Mouse (Mus musculus): ENCODE data around the gene A130010J15Rik.

The A130010J15Rik gene

GRCm38 (mm10) chr1:193167746-193168145, at the start of gene A130010J15Rik:
TSS of gene A130010J15Rik (plus strand) at chr1:193168046.
- DNase-seq (ENCODE audit: low read depth, low spot score): no peak

DNA sequence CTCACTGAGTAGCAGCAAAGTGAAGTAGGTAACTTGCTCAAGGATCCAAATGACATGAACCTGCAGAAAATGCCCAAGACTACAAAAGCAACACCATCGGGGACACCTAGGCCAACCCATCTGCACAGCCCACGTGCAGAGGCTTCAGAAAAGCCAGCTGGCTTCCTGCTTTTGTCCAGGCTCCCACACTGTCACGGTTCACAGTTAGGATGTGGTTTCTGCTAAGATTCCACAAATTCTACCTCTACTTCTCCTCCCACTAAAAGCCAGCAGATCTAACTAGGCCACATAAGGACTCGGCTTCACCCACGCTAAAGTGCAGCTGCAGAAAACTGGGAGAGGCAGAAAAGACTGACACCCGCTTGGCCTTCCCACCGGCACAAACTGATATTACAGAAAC, 45.1 kb upstream of the A130010J15Rik start:
- DNase-seq (ENCODE audit: low read depth, low spot score): no peak

- DNase-seq (ENCODE audit: low read depth, low spot score): no peak
These were observed 44.6 kb upstream of the A130010J15Rik start for GRCm38 (mm10) chr1:193123290-193123689.

DNA sequence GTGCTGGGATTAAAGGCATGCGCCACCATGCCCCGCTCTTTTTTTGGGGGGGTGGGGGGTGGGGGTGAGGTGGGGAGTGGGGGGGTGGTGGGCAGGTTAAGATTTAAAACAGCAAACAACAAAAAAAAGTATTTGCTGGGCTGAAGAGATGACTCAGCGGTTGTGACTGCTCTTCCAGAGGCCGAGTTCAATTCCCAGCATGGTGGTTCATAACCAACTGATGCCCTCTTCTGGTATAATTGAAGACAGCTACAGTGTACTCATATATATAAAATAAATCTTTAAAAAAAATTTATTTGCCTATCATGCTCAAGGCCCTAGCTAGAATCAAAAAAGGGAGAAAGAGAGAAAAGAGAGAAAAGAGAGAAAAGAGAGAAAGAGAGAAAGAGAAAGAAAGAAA, 42.0 kb upstream of the A130010J15Rik start:
- DNase-seq (ENCODE audit: low read depth, low spot score): no peak

DNA sequence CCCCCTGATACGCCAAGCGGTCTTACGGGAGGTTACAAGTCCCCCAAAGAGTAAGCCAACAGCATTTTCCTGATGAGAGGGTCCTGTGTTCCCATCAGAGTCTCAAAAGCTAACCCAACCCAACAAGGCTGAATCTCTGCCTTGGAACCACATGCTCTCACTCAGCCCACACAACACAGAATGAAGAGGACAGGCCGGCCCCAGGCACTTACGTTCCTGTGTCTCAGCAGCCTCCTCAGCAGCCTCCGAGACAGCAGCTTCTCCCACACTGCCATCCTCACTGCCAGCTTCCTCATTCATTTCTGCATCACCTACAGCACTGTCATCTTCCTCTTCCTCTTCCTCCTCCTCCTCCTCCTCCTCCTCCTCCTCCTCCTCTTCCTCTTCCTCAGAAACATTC, 39.8 kb upstream of the A130010J15Rik start:
- no peak for DNase-seq (ENCODE audit: low read depth, low spot score)

- DNase-seq (ENCODE audit: low read depth, low spot score): no peak
These were observed 38.5 kb upstream of the A130010J15Rik start for GRCm38 (mm10) chr1:193129321-193129720.

DNA sequence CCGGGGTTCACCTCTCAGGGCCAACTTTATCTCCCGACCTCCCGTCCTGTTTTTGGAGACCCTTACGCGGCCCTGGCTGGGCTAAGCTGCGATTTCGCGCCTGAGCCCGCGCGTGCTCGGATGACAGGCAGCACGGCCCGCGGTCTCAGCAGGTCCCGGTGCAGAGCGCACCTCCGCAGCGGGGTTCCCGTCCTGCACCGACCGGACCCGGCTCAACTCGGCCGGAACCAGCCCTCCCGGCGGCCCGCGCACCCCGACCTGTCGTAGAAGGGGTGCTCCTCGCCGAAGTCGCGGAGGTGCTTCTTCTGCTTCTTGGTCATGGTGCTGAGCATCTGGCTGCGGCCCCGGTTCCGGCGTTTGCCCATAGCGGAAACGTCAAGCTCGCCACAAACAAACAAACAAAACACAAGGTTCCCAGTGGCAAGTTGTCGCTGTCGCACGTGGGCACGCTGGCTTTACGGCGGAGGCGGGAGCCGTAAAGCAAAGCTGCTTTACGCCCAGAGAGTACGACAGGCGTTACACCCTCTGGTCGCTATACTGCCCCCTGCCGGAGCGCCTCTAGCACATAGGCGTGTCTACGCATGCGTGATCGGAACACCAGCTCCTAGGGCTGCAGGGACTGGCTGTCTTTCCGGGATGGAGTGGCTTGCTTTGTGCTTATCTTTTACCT, 37.9 kb upstream of the A130010J15Rik start, which contains the start of gene Diexf:
Diexf (minus strand) TSS at position 487 of the 670 bp plus-strand sequence.
- DNase-seq (ENCODE audit: low read depth, low spot score): peak; percentile 99

DNA sequence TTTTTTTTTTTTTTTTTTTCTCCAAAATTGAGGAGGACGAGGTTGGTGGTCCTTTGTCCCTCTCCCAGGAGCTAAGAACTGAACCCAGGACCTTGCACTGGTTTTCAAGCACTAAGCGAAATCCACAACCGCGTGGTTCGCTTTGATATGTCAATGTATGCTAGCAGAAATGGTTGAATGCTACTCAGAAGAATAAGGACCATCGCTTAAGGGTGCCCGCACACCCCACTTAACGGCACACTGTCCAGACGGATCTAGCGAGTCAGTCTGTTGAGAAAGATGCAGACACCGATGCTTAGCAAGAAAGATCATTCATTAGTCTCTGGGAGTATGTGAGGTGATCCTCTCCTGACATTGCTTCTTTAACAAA, 37.4 kb upstream of the A130010J15Rik start:
- no peak for DNase-seq (ENCODE audit: low read depth, low spot score)

DNA sequence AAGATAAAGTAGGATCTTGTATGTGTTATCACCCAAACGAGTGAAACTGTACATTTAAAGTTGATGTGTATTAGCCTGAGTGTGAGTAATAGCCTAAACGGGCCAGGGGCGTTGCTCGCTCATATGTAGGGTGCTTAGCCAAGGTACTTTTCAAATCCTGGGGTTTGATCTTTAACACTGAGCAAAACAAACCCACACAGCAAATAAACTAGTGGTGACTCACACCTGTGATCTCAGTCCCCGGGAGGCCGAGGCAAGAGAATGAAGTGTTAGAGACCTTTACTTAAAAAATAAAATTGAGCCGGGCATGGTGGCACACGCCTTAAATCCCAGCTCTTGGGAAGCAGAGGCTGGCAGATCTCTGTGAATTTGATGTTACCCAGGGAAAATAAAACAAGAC, 37.0 kb upstream of the A130010J15Rik start:
- DNase-seq (ENCODE audit: low read depth, low spot score): no peak

- DNase-seq (ENCODE audit: low read depth, low spot score): no peak
These were observed 36.4 kb upstream of the A130010J15Rik start for GRCm38 (mm10) chr1:193131311-193131948.

DNA sequence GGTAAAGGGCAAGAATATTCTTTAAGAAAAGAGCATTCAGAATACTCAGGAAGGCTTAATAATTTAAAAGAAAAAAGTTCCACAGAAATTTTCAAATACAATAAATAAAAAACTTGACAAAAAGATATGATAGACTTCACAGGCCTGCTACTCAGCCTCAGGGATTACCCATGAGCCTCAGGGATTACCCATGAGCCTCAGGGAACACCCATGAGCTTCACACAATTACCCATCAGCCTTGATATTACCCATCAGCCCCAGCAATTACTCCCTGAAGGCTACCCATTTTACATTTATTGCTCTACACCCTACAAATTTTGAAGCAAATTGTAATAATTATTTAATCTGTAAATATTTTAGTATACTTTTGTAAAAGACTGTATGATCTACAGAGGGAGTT, 35.5 kb upstream of the A130010J15Rik start:
- no peak for DNase-seq (ENCODE audit: low read depth, low spot score)

DNA sequence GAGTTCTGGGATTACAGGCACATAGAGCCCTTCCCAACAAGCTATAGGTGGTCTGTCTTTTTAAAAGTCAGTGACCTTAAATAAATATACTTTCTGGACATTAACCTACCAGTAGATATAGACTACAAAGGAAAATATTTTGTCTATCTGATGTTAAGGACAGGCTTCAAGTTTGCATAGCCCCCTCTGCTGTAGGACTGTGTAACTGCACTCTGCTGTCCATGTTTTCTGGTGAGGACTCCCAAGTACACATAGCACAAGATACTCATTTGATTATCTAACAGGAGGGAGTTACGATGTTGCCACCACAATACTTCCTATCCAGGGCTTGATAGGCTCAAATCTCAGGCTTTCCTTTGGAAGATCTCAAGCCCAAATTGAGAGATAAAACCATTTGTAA, 34.1 kb upstream of the A130010J15Rik start:
- no peak for DNase-seq (ENCODE audit: low read depth, low spot score)

DNA sequence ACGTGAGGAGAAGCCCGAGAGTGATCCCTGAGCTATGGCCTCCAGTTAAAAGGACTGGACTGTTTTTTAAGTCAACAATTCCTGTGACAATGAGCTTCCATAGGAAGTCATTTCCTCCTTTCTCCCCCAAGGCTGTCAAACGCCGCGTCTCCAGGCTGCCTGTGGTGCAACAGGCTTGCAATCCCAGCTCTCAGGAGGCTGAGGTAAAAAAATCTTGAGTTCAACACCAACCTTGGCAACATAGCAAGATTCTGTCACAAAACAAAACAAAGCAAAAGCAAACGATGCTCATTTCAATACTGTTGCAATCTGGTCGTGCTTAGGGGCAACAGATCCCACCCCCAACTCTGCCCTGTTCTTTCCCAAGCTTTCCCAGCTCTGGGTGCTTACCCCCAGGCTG, 29.8 kb upstream of the A130010J15Rik start:
- no peak for DNase-seq (ENCODE audit: low read depth, low spot score)

DNA sequence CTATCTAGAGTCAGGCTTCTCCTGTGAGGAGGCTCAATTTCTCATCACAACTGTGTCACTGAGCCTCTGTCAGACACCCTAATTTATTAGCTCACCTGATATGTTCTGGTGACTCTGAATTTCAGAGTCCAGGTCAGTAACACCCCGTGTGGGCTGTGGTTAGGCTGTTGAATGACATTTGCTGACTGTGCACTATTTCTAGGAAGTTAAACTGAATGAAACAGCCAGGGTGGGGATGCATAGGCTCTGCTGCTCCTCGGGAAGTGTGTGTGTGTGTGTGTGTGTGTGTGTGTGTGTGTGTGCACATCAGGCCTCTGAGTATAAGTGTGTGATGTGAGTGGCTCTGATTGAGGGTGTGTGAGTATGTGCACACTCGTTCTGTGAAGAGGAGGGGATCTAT, 29.2 kb upstream of the A130010J15Rik start:
- DNase-seq (ENCODE audit: low read depth, low spot score): no peak

DNA sequence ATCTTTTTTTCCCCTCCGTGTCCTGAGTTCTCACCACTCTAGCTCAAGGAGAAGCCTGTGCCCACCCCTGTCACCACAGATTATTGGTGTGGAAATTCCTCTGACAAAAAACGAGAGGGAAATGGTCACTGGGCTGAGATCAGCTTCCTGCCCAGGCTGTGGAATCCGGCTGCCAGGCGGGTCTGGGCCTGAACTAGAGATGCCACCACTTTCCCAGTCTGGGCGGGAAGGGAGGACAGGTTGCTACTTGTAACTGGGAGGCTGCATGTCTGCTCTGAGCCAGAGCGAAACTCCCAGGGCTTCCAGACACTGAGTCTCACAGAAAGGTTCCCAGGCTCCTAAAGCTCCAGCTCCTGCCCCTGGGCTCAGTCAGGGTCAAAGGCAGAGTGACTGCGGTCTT, 26.7 kb upstream of the A130010J15Rik start:
- no peak for DNase-seq (ENCODE audit: low read depth, low spot score)

DNA sequence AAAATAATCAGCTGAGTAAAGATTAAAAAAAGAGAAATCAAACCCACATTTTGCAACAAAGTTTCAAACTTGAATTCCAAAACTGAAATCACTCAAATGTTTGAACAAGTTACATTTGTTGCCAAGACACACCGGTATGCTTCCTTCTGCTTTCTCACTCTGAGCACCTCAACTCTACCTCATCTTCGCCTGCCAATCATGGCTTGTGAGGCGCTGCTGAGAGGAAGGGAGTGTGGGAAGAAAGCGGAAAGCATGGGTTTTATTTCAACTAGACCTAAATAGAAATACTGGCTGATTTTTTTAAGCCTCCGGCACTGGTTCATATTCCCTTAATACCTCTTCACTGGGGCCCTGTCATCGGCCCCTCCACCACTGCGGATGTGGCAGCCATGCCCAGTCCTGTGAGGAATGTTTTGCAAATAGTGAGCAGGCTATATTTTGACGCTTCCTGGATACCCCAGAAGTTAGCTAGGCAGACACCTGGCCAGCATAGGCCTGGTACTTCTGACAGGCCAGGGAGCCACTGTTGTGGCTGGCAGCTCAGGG, 25.3 kb upstream of the A130010J15Rik start:
- no peak for DNase-seq (ENCODE audit: low read depth, low spot score)

- DNase-seq (ENCODE audit: low read depth, low spot score): no peak
These were observed 23.3 kb upstream of the A130010J15Rik start for GRCm38 (mm10) chr1:193144516-193144915.

DNA sequence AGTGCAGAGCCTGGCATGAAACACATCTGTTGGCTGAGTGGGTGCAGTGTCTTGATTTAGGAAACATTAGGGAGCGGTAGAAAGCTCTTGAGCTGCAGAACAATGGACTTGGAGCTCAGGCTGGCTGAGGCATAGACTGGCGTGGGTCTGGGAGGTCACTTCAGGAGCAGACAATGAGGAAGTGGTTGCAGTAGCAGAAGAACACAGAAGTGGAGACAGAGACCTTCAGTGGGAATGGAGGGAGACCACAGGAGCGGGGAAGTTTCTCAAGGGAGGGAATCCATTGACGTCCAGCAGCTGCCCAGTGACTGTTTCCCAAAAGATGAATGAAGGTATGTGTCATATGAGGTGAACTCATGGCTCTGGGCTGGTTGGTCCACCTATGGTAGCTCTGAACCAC, 22.7 kb upstream of the A130010J15Rik start:
- no peak for DNase-seq (ENCODE audit: low read depth, low spot score)

DNA sequence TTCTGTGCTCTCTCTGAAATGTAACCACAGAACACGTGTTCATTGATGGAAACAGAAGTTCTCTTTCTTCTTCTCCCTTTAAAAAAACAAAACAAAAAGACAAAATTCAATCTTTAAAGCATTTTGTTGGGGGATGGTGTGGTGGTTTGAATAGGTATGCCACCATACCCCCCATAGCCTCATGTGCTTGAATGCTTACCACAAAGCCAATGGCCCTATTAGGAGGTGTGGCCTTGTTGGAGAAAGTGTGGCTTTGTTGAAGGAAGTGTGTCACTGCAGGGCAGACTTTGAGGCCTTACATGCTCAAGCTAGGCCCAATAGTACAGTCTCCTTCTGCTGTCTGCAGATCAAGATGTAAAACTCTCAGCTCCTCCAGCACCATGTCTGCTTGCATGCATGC, 21.4 kb upstream of the A130010J15Rik start:
- no peak for DNase-seq (ENCODE audit: low read depth, low spot score)

DNA sequence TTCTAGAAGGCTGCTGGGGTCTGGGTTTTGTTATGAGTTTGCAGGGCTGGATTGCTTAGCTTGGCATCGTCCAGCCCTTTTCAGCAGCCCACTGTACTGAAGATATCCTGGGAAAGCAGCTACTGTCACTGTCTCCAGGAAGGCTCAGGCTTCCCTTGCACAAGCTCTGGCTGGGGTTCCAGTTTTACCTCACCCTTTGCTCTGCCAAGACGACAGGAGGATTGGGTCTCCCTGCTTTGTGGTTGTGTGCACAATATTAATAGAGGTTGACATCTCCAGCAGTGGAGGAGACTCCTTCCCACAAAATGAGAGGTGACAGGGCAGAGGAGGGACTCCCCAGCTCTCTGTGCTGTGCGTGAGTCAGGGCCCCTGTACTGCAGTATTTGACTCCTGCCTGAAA, 18.6 kb upstream of the A130010J15Rik start:
- DNase-seq (ENCODE audit: low read depth, low spot score): no peak

- no peak for DNase-seq (ENCODE audit: low read depth, low spot score)
These were observed 16.7 kb upstream of the A130010J15Rik start for GRCm38 (mm10) chr1:193151134-193151533.

DNA sequence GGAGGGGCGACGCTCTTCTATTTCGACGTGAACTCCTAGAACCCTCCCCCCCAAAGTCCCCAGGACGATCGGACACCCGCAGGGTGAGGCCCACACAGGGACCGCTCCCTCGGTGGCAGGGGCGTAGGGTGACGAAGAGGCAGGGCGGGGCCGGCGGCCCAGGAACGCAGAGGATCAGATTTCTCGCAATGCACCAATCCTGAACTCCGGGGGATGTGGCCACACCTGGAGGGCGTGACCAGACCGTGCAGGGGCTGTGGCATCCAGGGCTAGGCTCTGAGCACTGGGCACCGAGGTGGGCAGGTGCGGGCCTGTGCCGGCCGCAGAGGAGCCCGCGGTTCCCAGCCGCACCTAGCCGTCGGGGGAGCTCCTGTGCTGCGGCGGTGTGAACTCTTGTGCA, 15.0 kb upstream of the A130010J15Rik start, which contains the start of gene Irf6:
Irf6 (plus strand) TSS at position 240 of the 400 bp plus-strand sequence.
- no peak for DNase-seq (ENCODE audit: low read depth, low spot score)

DNA sequence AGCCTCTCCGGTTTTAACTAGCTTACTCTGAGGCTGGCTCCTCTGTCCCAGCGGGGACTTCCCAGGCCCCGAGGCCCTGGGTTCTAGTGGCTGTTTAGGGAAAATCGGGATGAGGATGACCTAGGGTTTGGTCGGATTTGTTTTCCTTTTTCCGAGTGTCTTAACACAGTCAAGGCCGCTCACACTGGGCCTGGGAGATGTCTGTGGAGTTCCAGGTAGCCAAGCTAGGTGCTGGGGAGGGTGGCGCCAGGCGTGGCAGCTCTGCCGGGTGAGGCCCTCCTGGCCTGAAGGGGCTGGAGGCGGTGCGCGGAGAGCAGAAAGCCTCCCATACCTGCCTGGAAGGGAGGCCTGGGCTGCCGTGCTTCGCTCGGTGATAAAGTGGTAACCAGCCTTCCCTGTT, 14.3 kb upstream of the A130010J15Rik start:
- no peak for DNase-seq (ENCODE audit: low read depth, low spot score)
